ENCODE assay signal across 12 mouse cellular contexts in the genomic region with DNA sequence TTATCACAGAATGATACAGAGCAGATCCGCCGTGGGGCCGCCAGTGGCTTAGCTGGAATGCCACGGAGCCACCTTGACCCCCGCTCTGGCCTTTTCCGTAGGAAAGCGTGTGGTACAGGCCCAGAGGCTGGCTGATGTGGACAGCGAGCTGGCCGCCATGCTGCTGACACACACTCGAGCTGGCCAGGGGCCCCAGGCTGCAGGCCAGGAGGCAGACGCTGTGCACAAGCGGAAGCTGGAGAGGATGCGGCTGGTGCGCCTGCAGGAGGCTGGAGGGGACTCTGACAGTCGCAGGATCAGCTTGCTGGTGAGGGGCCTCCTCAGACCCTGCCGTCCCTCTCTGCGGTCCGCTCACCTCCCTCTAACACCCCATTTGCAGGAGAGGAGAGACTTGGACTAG.
DNase-seq lines count a peak whose midpoint lies in the region; ATAC-seq lines count a peak whose summit lies in the region.
"Had no signal": no experiment of that assay in that cellular context is flagged by ENCODE, and none has a peak within 500 bp of the region (broad histone marks: within the 10 kb centered on the region; RNA-seq: fewer than 3 reads in every experiment).

No protein-coding gene starts in this region.

- intact Hi-C loops in gastrocnemius, postnatal 36 days (cut with DNase I): no loop called here

- no peaks in the 10 kb centered on the region for H3K36me3 ChIP-seq in hindbrain, embryonic 11.5 days (ENCODE audit: control insufficient read depth, insufficient read depth, low read length)
- H3K36me3 ChIP-seq in hindbrain, embryonic 14.5 days (replicated peaks; ENCODE audit: control insufficient read depth, insufficient read depth): no peaks in the 10 kb centered on the region
- H3K36me3 ChIP-seq in neural tube, embryonic 13.5 days: peaks cover 3% of the 10 kb centered on the region; the same call in 1 of the 2 replicates

- no peak for ATAC-seq in hindbrain, embryonic 11.5 days (ENCODE audit: low FRiP score)
- ATAC-seq in hindbrain, embryonic 14.5 days (ENCODE audit: low FRiP score): no peak
- ATAC-seq in neural tube, embryonic 13.5 days (ENCODE audit: low read depth): no peak
- ATAC-seq: hindbrain, embryonic 16.5 days had no signal

- no peak overlapping the region for H3K4me2 ChIP-seq in hindbrain, embryonic 11.5 days (replicated peaks; ENCODE audit: low read depth, low read length)
- no peak overlapping the region for H3K4me2 ChIP-seq in hindbrain, embryonic 14.5 days (replicated peaks)
- H3K4me2 ChIP-seq in neural tube, embryonic 13.5 days: no peak overlapping the region

- H3K9me3 ChIP-seq in hindbrain, embryonic 11.5 days (ENCODE audit: control insufficient read depth, low read length): no peaks in the 10 kb centered on the region
- no peaks in the 10 kb centered on the region for H3K9me3 ChIP-seq in hindbrain, embryonic 14.5 days (ENCODE audit: control insufficient read depth, low read length)
- H3K9me3 ChIP-seq in neural tube, embryonic 13.5 days: no peaks in the 10 kb centered on the region

- 0 out of 2 replicates have a peak overlapping the region, but pooled peaks have one; percentile 36 for H3K27ac ChIP-seq in hindbrain, embryonic 11.5 days (ENCODE audit: low read depth, low read length)
- no peak overlapping the region for H3K27ac ChIP-seq in hindbrain, embryonic 14.5 days
- 0 out of 2 replicates have a peak overlapping the region, but pooled peaks have one; percentile 9 for H3K27ac ChIP-seq in neural tube, embryonic 13.5 days (replicated peaks)
- H3K27ac ChIP-seq: liver, embryonic 14.5 days had no signal

- 64% methylated on average over 18 of the region's 18 CpGs for WGBS in hindbrain, embryonic 11.5 days
- 72% methylated on average over 18 of the region's 18 CpGs for WGBS in hindbrain, embryonic 14.5 days
- WGBS in neural tube, embryonic 13.5 days: 74% methylated on average over 18 of the region's 18 CpGs

- no peaks in the 10 kb centered on the region for H3K27me3 ChIP-seq in hindbrain, embryonic 11.5 days (ENCODE audit: control insufficient read depth, insufficient read depth, low read length)
- no peaks in the 10 kb centered on the region for H3K27me3 ChIP-seq in hindbrain, embryonic 14.5 days (ENCODE audit: control insufficient read depth, insufficient read depth, low read length)
- no peaks in the 10 kb centered on the region for H3K27me3 ChIP-seq in neural tube, embryonic 13.5 days
- H3K27me3 ChIP-seq: CH12.LX had no signal

- no peak for DNase-seq in hindbrain, embryonic 11.5 days (ENCODE audit: low spot score)
- no peak for DNase-seq in hindbrain, embryonic 14.5 days (ENCODE audit: low spot score)
- DNase-seq in neural tube, embryonic 10.5 days (ENCODE audit: extremely low spot score, low spot score): no peak
- DNase-seq in gastrocnemius, postnatal 36 days: peak; percentile 33 to 37
- DNase-seq in yolk sac, embryonic 10.5 days (ENCODE audit: low spot score): peak; percentile 4
- DNase-seq in layer of hippocampus, postnatal 10 days (ENCODE audit: low spot score in 2 of 2): no peak
- DNase-seq: kidney, postnatal 25 days; thymus, adult 2 months had no signal

- H3K4me1 ChIP-seq in hindbrain, embryonic 11.5 days (replicated peaks; ENCODE audit: control insufficient read depth, insufficient read depth, low read length): peaks cover 14% of the 10 kb centered on the region
- H3K4me1 ChIP-seq in hindbrain, embryonic 14.5 days (replicated peaks; ENCODE audit: control insufficient read depth, insufficient read depth, low read length): peaks cover 19% of the 10 kb centered on the region
- H3K4me1 ChIP-seq in neural tube, embryonic 13.5 days (replicated peaks): peaks cover 38% of the 10 kb centered on the region

- no peak overlapping the region for H3K9ac ChIP-seq in hindbrain, embryonic 11.5 days (ENCODE audit: low read depth, low read length)
- H3K9ac ChIP-seq in hindbrain, embryonic 14.5 days: no peak overlapping the region
- H3K9ac ChIP-seq in neural tube, embryonic 13.5 days: no peak overlapping the region
- H3K9ac ChIP-seq: liver, embryonic 14.5 days had no signal

- no peak overlapping the region for H3K4me3 ChIP-seq in hindbrain, embryonic 11.5 days (ENCODE audit: low read depth, low read length)
- no peak overlapping the region for H3K4me3 ChIP-seq in hindbrain, embryonic 14.5 days (replicated peaks; ENCODE audit: low read length)
- no peak overlapping the region for H3K4me3 ChIP-seq in neural tube, embryonic 13.5 days

Comparison
In these comparisons a context has a peak if more than half of its experiments do, and no peak if none do; other contexts are left out.
1. DNase-seq: peak in gastrocnemius, postnatal 36 days (2 of 2) and yolk sac, embryonic 10.5 days (single experiment); none in hindbrain, embryonic 11.5 days (single experiment), hindbrain, embryonic 14.5 days (single experiment), neural tube, embryonic 10.5 days (single experiment) and layer of hippocampus, postnatal 10 days (0 of 2).